Mouse (Mus musculus) forebrain, embryonic 16.5 days (tissue): ENCODE measurements around the gene Fbxl15. TPM values are rescaled to one million over a fixed set of nuclear protein-coding genes. Genes with fewer than 3 reads are reported as not detected.

Experiments
- ATAC-seq: fragments of 200-750 bp; cut with Nextera tagmentation; 2 replicates; pipeline ENCODE4 v1.8.0; 2017; ENCODE audit warnings: mild to moderate bottlenecking, moderate library complexity
- H3K27ac ChIP-seq: fragments of 300-500 bp; sonication (generic); 2 replicates; pipeline ENCODE4 v1.5.1; 2014; ENCODE audit warnings: low read length, control low read depth
- H3K27me3 ChIP-seq: fragments of 300-500 bp; sonication (generic); replicated peaks from 2 replicates; pipeline ENCODE4 v1.6.1; 2014; ENCODE audit warnings: low read length; ENCODE audit not compliant: control insufficient read depth, insufficient read depth
- H3K36me3 ChIP-seq: fragments of 300-500 bp; sonication (generic); 2 replicates; pipeline ENCODE4 v1.6.1; 2014; ENCODE audit not compliant: control insufficient read depth, insufficient read depth
- H3K4me1 ChIP-seq: fragments of 300-500 bp; sonication (generic); replicated peaks from 2 replicates; pipeline ENCODE4 v1.6.1; 2014; ENCODE audit warnings: low read length; ENCODE audit not compliant: control insufficient read depth, insufficient read depth
- H3K4me2 ChIP-seq: fragments of 300-500 bp; sonication (generic); 2 replicates; pipeline ENCODE4 v1.6.1; 2014; ENCODE audit warnings: mild to moderate bottlenecking, low read length, control low read depth
- H3K4me3 ChIP-seq: fragments of 300-500 bp; sonication (generic); replicated peaks from 2 replicates; pipeline ENCODE4 v1.5.1; 2014; ENCODE audit warnings: mild to moderate bottlenecking, low read length, control low read depth
- H3K9ac ChIP-seq: fragments of 300-500 bp; sonication (generic); replicated peaks from 2 replicates; pipeline ENCODE4 v1.6.1; 2014; ENCODE audit warnings: low read depth, low read length, control low read depth
- H3K9me3 ChIP-seq: fragments of 300-500 bp; sonication (generic); 2 replicates; pipeline ENCODE4 v1.6.1; 2016; ENCODE audit warnings: low read length; ENCODE audit not compliant: control insufficient read depth
- WGBS: fragments of 180-500 bp; shearing (Covaris S2); extraction: QIAGEN DNeasy Blood & Tissue Kit; methylation state at CpG from one replicate; pipeline ENCODE4 v1.1.7; 2014; 5-methylcytosine and 5-hydroxymethylcytosine counted together
- polyA plus RNA-seq: library from polyadenylated mRNA; unstranded; fragments of >200 nt; fragmentation: Nextera tagmentation; extraction: Ambion mirVana; gene quantifications from 2 replicates; pipeline ENCODE4 v1.2.1, GENCODE M21; 2015

The Fbxl15 gene
- polyA plus RNA-seq, 1 experiment from 2014 or later = 44.2 TPM

DNA sequence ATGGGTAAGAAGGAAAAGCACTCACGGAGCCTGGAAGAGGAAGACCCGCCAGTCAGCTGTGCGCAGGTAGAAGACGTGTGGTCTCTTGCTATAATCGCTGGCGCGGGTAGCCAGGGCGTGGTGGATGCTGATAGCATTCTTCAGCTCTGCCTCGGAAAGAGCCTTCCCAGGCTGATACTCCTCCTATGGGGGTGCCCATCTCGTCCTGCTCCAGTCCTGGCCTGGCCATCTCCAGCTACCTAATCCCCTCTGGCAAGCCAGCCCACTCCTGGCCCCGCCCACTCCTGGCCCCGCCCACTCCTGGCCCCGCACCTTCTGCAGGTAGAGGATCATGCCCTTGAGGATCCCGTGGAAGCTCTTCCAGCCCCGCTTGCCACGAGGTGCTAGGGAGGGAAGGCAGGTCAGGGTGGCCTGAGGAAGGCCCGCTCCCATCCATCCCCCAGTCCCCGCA is 13.8 kb upstream of the Fbxl15 start:
- Histone ChIP-seq H3K27ac (no peak overlapping the region), H3K4me3 (no peak overlapping the region), H3K9me3 (no peaks in the 10 kb centered on the region), H3K4me2 (no peak overlapping the region), H3K9ac (no peak overlapping the region), H3K36me3 (no peaks in the 10 kb centered on the region), H3K27me3 (peaks cover 49% of the 10 kb centered on the region), H3K4me1 (peaks cover 33% of the 10 kb centered on the region)
- ATAC-seq = no peak
- WGBS = 14% methylated on average over 18 of the region's 18 CpGs

DNA sequence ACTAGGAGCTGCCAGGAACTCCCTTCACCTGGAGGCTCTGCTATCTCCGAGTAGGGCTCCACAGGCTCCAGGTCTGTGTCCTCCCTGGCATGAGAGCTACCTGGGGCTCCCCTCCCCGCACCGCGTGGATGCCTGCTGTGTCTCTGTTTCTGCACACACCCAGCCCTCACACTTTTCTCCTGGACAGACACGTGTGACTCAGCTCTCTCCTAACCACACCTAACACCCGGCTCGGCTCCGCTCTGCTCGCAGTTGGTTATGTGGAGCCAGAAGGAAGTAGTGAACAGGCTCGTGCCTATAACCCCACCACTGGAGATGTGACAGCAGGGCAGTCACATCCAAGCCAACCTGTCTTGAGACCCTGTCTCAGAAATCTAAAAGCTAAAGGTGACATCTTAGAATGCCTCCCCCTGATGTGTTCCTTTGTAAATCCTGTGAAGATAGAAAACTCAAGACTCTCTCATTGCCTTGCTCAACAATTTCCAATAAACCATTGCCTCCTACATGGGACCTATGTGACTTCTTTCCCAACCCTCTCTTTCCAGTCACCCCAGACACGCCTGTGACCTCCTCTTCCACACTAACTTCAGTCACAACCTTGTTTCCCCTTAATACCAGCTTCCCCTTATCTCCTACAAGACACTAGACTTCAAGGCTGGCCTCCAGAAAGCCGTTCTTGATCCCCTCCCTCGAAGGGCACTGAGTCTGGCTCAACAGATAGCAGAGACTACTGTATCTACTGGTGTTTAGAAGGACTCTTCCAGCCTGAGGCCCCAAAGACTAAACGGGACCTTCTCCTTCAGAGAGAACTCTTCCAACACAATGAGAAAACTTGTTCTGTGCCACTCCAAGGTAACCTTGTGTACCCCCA is 12.9 kb upstream of the Fbxl15 start:
- Histone ChIP-seq H3K27ac (no peak overlapping the region), H3K4me2 (no peak overlapping the region), H3K27me3 (peaks cover 57% of the 10 kb centered on the region), H3K9ac (no peak overlapping the region), H3K36me3 (no peaks in the 10 kb centered on the region), H3K9me3 (no peaks in the 10 kb centered on the region), H3K4me1 (peaks cover 37% of the 10 kb centered on the region), H3K4me3 (no peak overlapping the region)
- WGBS = 43% methylated on average over 14 of the region's 14 CpGs
- no peak for ATAC-seq

DNA sequence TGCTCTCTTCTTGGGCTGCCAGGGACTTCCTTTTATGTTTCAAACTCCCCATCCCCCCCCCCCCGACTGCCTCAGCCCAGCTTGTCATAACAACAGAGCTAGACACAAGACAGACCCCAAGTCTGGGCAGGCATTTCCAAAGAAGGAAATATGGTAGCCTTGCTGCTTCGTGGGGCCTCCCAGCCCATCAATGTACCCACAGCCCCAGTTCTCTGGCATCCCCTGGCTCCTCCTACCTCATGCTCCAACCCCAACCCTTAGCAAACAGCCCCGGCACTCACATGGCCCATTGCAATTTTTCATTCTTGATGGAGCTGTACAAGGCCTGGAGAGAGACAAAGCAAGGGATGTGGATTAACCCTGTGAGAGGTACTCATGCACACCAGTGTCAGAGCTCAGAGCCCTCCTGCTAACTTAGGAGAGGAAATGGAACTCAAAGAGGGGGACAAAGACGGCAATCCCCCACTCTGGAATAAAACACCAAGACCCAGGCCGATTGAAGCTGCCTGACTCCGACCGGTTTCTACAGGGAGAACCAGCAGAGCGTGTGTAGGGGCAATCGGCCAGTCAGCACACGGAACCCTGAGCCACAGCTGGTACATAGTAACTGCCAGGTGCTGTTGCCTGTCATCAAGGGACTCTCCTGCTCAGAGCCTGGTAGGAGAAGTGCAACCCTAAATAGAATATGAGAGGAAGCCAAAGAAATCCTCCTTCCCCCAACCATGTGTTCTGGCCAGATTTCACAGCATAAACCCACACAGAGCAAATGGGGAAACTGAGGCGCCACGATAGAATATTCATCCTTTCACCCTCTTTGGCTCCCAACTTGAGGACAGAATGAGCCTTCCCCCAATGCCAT is 12.0 kb upstream of the Fbxl15 start:
- Histone ChIP-seq H3K27me3 (peaks cover 57% of the 10 kb centered on the region), H3K4me3 (no peak overlapping the region), H3K27ac (no peak overlapping the region), H3K9ac (no peak overlapping the region), H3K4me1 (peaks cover 39% of the 10 kb centered on the region), H3K9me3 (no peaks in the 10 kb centered on the region), H3K36me3 (no peaks in the 10 kb centered on the region), H3K4me2 (peak overlapping the region; percentile 79)
- ATAC-seq = no peak
- 45% methylated on average over 12 of the region's 12 CpGs for WGBS

DNA sequence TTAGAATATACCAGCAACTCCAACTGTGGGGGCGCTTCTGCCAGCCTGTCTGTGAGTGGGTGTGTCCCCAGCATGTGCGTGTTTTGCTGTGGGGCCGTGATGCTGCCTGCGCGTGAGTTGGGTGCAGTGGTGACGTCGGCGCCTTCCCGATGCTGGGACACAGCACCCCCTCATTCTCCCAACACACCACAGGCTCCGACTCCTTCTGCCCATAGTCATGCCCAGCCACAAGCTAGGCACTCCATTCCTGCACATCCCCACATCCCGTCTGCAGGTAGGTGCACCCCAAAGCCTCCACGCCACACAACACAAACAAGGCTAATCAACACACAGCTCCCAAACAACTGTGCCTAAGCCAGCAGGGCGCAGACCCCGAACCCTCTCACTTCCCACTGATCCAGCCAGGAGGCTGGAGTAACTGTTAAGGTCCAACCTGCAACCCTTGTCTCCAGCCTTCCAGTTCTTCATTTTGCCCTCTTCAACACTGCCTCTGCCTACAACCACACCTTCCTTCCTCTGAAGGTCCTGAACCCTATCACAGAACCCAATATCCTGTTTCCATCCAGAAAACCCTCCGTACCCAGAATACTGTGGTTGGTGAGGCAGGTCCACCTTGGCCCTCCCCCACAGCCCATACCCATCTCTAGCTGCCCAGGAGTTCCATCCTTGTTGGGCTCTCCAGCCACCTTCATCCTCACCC is 11.0 kb upstream of the Fbxl15 start:
- no peaks in the 10 kb centered on the region for H3K9me3 ChIP-seq

DNA sequence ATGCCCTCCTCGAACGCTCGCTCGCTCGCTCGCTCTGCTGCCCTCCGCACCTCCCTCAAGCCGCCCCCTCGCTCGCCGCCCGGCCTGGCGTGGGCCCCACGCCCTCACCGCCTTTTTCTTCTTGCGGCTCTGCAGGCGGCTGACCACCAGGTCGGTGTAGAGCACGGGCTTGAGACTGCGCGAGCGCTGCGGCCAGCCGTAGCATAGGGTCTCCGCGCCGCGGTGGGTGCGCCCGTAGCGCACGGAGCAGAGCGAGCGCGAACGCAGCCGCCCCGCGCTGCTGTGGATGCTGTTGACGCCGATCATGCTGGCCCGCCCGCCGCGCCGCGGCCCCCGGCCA is 10.5 kb upstream of the Fbxl15 start:
- WGBS = under 1% methylated on average over 45 of the region's 48 CpGs
- peak; percentile 27 for ATAC-seq
- Histone ChIP-seq H3K4me3 (peak overlapping the region; percentile 55), H3K4me1 (peaks cover 55% of the 10 kb centered on the region), H3K9me3 (no peaks in the 10 kb centered on the region), H3K4me2 (peak overlapping the region; percentile 79), H3K36me3 (no peaks in the 10 kb centered on the region), H3K27ac (no peak overlapping the region), H3K27me3 (peaks cover 57% of the 10 kb centered on the region), H3K9ac (peak overlapping the region; percentile 66)

More for the DNA sequence above, 11.0 kb upstream of the Fbxl15 start:
- peaks cover 57% of the 10 kb centered on the region for H3K27me3 ChIP-seq
- H3K4me2 ChIP-seq = peak overlapping the region; percentile 79
- no peak overlapping the region for H3K27ac ChIP-seq
- H3K4me3 ChIP-seq = peak overlapping the region; percentile 55
- H3K4me1 ChIP-seq = peaks cover 50% of the 10 kb centered on the region
- no peaks in the 10 kb centered on the region for H3K36me3 ChIP-seq
- WGBS = 25% methylated on average over 15 of the region's 15 CpGs
- peak overlapping the region; percentile 66 for H3K9ac ChIP-seq
- no peak; the same call in 1 of the 2 replicates for ATAC-seq

DNA sequence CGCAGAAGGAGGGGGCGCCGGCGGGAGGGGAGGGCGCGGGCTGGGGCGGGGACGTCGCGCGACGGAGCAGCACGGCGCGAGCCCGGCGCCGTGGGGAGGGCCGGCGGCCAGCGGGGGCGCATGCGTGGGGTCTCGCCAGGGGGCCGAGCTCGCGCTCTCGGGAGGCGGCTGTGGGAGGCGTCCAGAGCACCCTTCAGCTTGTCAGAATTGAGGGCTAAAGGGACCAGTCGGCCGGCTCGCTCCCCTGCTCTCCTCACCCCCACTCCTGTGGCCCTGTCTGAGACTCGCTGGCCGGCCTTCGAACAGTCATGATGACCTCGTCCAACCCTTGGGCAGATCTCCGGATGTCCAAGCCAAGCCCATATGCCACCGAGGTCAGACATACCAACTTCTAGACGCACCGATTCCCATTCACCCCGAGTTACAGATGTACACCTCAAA is 9.9 kb upstream of the Fbxl15 start:
- peaks cover 60% of the 10 kb centered on the region for H3K4me1 ChIP-seq

DNA sequence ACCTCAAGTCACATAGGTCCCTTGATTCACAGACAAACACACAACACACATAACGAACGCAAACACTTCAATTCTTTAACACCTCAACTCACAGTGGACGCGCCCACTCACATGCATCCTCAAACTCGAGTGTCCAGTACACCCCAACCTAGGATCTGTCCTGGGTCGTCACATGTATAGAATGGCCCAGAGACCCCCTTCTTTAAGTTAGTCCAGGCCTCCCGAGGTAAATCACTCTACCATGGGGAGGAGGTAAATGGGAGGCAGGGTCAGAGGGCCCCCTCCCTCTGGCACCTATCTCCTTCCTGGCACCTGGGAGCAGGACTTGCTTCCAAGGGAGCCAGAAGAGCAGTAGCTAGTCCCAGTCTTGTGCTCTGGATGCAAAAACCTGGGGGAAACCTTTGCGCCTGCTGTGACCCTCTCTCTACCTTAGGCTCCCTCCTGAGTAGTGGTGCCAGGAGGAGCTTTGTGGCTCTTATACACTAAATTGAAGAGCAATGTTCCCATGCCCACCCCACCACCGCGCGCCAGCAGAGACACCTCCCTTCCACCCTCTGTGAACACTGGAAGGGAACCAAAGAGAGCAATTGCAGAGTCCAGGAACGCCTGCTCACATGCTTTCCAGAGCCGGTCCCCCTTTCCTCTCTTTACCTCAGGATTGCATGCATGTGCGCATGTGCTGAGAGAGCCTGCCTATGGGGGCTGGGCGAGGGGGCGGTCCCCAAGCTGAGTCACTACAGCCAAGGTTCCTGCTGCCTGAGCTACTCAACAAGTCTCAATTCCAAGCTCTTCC is 9.2 kb upstream of the Fbxl15 start:
- H3K27me3 ChIP-seq = peaks cover 56% of the 10 kb centered on the region
- H3K4me1 ChIP-seq = peaks cover 65% of the 10 kb centered on the region
- peak overlapping the region; percentile 27; the same call in 1 of the 2 replicates for H3K27ac ChIP-seq
- peak; percentile 53 for ATAC-seq
- no peaks in the 10 kb centered on the region for H3K36me3 ChIP-seq
- WGBS = 11% methylated on average over 16 of the region's 16 CpGs
- H3K4me3 ChIP-seq = peak overlapping the region; percentile 55
- H3K9ac ChIP-seq = 0 out of 2 replicates have a peak overlapping the region, but pooled peaks have one; percentile 33
- H3K9me3 ChIP-seq = no peaks in the 10 kb centered on the region
- peak overlapping the region; percentile 79 for H3K4me2 ChIP-seq

More for the DNA sequence above, 9.9 kb upstream of the Fbxl15 start:
- Histone ChIP-seq H3K4me2 (peak overlapping the region; percentile 79), H3K36me3 (no peaks in the 10 kb centered on the region), H3K4me3 (peak overlapping the region; percentile 55), H3K9me3 (no peaks in the 10 kb centered on the region), H3K9ac (peak overlapping the region; percentile 66), H3K27ac (no peak overlapping the region), H3K27me3 (peaks cover 57% of the 10 kb centered on the region)
- peak; percentile 34 for ATAC-seq
- WGBS = 1% methylated on average over 34 of the region's 42 CpGs

DNA sequence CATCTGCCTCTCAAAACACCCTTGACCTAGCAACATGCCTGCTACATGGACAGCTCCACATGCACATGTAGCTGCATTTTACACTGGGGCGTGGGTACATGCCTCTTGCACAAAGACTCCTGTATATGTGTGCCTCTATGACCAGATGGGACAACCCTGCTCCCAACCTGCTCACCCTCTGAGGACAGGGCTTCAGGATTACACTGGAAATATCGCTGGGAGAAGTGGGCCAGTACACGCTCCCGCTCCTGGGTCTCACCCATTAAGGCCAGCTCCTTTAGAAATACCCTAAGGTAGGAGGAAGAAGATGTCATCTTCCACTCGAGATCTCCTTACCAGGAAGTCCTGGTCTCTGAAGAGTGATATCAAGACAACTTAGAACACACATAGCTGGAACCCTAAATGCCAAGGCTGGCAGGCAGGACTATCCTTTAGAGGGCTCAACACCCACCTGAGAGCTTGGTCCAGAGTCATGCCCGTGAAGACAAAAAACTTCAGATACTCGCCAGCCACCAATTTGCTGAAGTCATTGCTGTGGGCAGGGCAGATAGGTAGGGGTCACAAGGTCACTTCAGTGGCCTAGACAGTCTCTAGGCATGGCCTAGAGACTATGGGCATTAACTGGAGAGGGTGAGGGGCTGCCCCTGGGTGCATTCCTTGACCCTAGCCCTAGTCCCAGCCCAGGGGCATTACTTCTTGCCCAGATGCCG is 7.8 kb upstream of the Fbxl15 start:
- Histone ChIP-seq H3K4me1 (peaks cover 76% of the 10 kb centered on the region), H3K27me3 (peaks cover 41% of the 10 kb centered on the region), H3K9me3 (no peaks in the 10 kb centered on the region), H3K4me2 (no peak overlapping the region), H3K4me3 (no peak overlapping the region), H3K36me3 (no peaks in the 10 kb centered on the region), H3K9ac (no peak overlapping the region), H3K27ac (no peak overlapping the region)
- no peak for ATAC-seq
- WGBS = 80% methylated on average over 8 of the region's 8 CpGs
